Mouse (Mus musculus) embryonic facial prominence, embryonic 14.5 days (tissue): ENCODE measurements around the gene Zcchc7. TPM values are rescaled to one million over a fixed set of nuclear protein-coding genes. Genes with fewer than 3 reads are reported as not detected.

Experiments used
- ATAC-seq: fragments of 200-750 bp; cut with Nextera tagmentation; 2 replicates; pipeline ENCODE4 v1.8.0; 2017; ENCODE audit warnings: low read depth, moderate number of reproducible peaks, moderate TSS enrichment
- DNase-seq: peaks from one replicate; pipeline ENCODE4 v3.0.0-alpha.2; 2015; ENCODE audit warnings: low spot score
- H3K27ac ChIP-seq: fragments of 300-500 bp; sonication (generic); replicated peaks from 2 replicates; pipeline ENCODE4 v1.5.1; 2014; ENCODE audit warnings: low read depth, mild to moderate bottlenecking, low read length, moderate library complexity
- H3K27me3 ChIP-seq: fragments of 300-500 bp; sonication (generic); replicated peaks from 2 replicates; pipeline ENCODE4 v1.6.1; 2014; ENCODE audit warnings: low read length; ENCODE audit not compliant: control insufficient read depth, insufficient read depth
- H3K36me3 ChIP-seq: fragments of 300-500 bp; sonication (generic); 2 replicates; pipeline ENCODE4 v1.6.1; 2014; ENCODE audit warnings: low read length, mixed read lengths; ENCODE audit not compliant: control insufficient read depth, insufficient read depth
- H3K4me1 ChIP-seq: fragments of 300-500 bp; sonication (generic); 2 replicates; pipeline ENCODE4 v1.6.1; 2014; ENCODE audit warnings: antibody characterized with exemption, low read length; ENCODE audit not compliant: control insufficient read depth, insufficient read depth
- H3K4me2 ChIP-seq: fragments of 300-500 bp; sonication (generic); 2 replicates; pipeline ENCODE4 v1.6.1; 2014; ENCODE audit warnings: low read depth, mild to moderate bottlenecking, low read length, moderate library complexity, mixed read lengths
- H3K4me3 ChIP-seq: fragments of 300-500 bp; sonication (generic); 2 replicates; pipeline ENCODE4 v1.5.1; 2014; ENCODE audit warnings: low read depth, mild to moderate bottlenecking, low read length
- H3K9ac ChIP-seq: fragments of 300-500 bp; sonication (generic); 2 replicates; pipeline ENCODE4 v1.6.1; 2014; ENCODE audit warnings: low read depth, mild to moderate bottlenecking, low read length, moderate library complexity, mixed read lengths
- H3K9me3 ChIP-seq: fragments of 300-500 bp; sonication (generic); 2 replicates; pipeline ENCODE4 v1.6.1; 2016; ENCODE audit warnings: low read length; ENCODE audit not compliant: control insufficient read depth
- whole genome bisulfite sequencing: fragments of 180-500 bp; shearing (Covaris S2); extraction: QIAGEN DNeasy Blood & Tissue Kit; methylation state at CpG from one replicate; pipeline ENCODE4 v1.1.7; 2014; 5-methylcytosine and 5-hydroxymethylcytosine counted together
- polyA plus RNA-seq: library from polyadenylated mRNA; unstranded; fragments of >200 nt; fragmentation: Nextera tagmentation; extraction: Ambion mirVana; gene quantifications from 2 replicates; pipeline ENCODE4 v1.2.1, GENCODE M21; 2014

Gene Zcchc7
- polyA plus RNA-seq, 1 experiment from 2014 or later, result 37.9 TPM

DNA sequence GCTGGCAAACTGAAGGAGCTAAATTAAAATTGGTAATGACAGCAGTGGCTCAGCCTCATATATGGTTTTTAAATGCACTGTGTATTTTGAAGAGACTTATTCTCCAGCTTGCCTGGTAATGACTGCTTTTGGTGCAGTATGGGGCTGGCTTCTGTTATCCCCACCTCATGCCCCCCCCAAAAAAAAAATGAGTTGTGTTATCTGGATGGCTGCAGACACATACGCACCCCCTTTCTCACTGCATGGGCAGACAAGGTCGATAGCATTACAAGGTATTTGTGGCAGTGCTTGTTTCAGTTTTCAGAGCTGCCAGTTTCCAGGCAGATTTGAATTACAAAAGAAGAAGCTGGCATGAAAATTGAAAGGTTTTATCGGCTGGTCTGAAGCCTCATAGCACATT, 162.2 kb downstream of the Zcchc7 start:
- no peak overlapping the region for H3K4me2 ChIP-seq
- H3K4me3 ChIP-seq, result no peak overlapping the region
- no peaks in the 10 kb centered on the region for H3K4me1 ChIP-seq
- DNase-seq, result no peak
- 68% methylated on average over 3 of the region's 3 CpGs for WGBS
- H3K9me3 ChIP-seq, result no peaks in the 10 kb centered on the region
- H3K27me3 ChIP-seq, result no peaks in the 10 kb centered on the region
- H3K27ac ChIP-seq, result no peak overlapping the region
- H3K36me3 ChIP-seq, result 0 out of 2 replicates have a peak, but pooled peaks cover 5% of the 10 kb centered on the region
- ATAC-seq, result no peak
- no peak overlapping the region for H3K9ac ChIP-seq

DNA sequence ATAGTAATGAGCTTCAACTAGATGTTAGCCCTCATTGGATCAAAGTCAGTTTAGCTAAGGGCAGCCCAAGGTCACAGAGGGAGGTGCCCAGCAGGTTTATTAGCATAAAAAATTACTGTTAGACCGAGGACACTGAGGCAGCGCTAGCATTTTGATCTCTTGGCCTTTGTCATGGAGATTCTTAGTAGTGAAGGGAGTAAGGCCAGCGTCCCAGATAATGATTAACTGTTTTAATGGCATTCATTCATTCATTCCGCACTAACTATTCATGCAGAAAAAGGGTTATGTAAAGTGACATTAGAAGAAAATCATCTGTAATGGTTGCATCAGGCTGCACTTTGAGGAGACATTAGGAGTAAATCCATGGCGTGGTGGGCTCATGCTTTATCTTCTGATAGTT, 165.2 kb downstream of the Zcchc7 start:
- no peak overlapping the region for H3K9ac ChIP-seq
- H3K27me3 ChIP-seq, result no peaks in the 10 kb centered on the region
- 71% methylated on average over 5 of the region's 5 CpGs for WGBS
- H3K4me1 ChIP-seq, result no peaks in the 10 kb centered on the region
- no peak overlapping the region for H3K27ac ChIP-seq
- no peak overlapping the region for H3K4me3 ChIP-seq
- H3K9me3 ChIP-seq, result no peaks in the 10 kb centered on the region
- no peak overlapping the region for H3K4me2 ChIP-seq
- no peak for DNase-seq
- peaks cover 8% of the 10 kb centered on the region; the same call in 1 of the 2 replicates for H3K36me3 ChIP-seq
- no peak for ATAC-seq

DNA sequence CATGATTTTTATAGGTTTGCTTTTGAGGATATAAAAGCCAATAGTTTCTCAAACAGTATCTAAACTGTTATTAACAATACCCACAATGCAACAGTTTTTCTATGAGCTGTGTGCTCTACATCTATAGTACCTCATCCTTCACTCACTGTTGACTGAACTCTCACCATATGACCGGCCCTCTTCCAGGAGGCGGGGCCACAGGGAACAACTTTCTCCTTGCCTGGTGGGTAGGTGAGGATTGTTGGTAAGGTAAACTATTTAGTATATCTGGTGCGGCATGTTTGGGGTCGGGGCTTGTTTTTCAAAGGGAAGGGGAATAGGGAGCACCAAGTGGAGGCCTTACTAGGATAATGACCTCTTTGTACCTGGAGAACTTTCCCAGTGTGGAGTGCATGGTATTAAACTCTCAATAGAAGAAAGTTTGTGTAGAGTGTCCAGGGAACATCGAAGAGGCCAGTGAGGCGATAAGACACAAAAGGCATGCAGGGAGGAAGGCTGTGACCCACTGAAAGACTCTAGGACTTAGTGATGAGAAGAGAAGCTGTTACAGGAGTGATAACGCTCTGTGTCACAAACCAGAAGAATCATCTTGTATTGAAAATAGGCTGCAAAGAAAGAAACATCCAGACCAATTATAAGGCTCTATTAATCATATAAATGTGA, 166.9 kb downstream of the Zcchc7 start:
- 84% methylated on average over 7 of the region's 7 CpGs for WGBS
- Histone ChIP-seq H3K36me3 (peaks cover 21% of the 10 kb centered on the region; the same call in 1 of the 2 replicates), H3K4me2 (no peak overlapping the region), H3K4me1 (no peaks in the 10 kb centered on the region), H3K27ac (no peak overlapping the region), H3K27me3 (no peaks in the 10 kb centered on the region), H3K9me3 (no peaks in the 10 kb centered on the region), H3K4me3 (no peak overlapping the region), H3K9ac (no peak overlapping the region)
- ATAC-seq (no peak), DNase-seq (no peak)

DNA sequence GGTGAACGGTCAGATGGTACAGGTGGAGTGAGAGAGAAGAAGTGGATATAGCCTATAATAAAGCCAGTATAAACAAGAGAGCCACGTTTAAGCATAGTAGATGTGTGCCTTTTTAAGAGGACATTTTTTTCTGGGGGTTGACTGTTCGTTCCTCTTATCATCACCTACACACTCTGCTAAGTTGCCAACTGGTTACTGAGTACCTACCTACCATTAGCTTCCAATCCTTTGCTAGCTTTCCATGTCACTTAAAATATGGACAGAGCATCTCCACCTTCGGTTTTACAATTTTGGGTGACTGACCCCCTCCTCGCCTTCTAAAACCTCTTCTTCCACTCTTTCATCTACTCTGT, 167.4 kb downstream of the Zcchc7 start:
- no peaks in the 10 kb centered on the region for H3K27me3 ChIP-seq
- no peak overlapping the region for H3K4me2 ChIP-seq
- no peak overlapping the region for H3K9ac ChIP-seq
- ATAC-seq, result no peak
- 93% methylated on average over 5 of the region's 5 CpGs for WGBS
- DNase-seq, result no peak
- no peaks in the 10 kb centered on the region for H3K4me1 ChIP-seq
- H3K4me3 ChIP-seq, result no peak overlapping the region
- H3K27ac ChIP-seq, result no peak overlapping the region
- H3K9me3 ChIP-seq, result no peaks in the 10 kb centered on the region
- peaks cover 25% of the 10 kb centered on the region; the same call in 1 of the 2 replicates for H3K36me3 ChIP-seq

DNA sequence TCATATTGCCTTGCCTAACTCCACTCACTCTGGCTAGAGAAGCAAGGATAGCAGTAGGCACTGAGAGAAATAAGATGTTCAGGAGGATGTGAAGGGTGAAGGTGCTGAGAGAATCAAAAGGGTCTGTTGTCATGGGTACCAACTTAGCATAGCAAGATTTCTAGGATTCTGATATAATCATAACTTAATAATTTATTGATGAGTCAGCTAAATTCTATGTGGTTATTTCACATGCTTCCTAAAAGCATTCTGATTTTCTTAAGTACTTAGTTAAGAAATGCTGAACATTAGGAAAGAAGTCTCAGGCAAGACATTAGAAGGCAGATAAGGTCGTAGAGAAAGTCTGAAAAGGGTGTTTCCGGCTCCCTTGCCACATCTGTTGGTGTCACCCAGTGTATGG, 172.3 kb downstream of the Zcchc7 start:
- WGBS, result 65% methylated on average over 2 of the region's 2 CpGs
- no peaks in the 10 kb centered on the region for H3K27me3 ChIP-seq
- no peaks in the 10 kb centered on the region for H3K4me1 ChIP-seq
- H3K4me2 ChIP-seq, result no peak overlapping the region
- H3K9me3 ChIP-seq, result no peaks in the 10 kb centered on the region
- DNase-seq, result no peak
- H3K27ac ChIP-seq, result no peak overlapping the region
- no peak overlapping the region for H3K9ac ChIP-seq
- H3K4me3 ChIP-seq, result no peak overlapping the region
- no peak for ATAC-seq
- peaks cover 60% of the 10 kb centered on the region for H3K36me3 ChIP-seq

DNA sequence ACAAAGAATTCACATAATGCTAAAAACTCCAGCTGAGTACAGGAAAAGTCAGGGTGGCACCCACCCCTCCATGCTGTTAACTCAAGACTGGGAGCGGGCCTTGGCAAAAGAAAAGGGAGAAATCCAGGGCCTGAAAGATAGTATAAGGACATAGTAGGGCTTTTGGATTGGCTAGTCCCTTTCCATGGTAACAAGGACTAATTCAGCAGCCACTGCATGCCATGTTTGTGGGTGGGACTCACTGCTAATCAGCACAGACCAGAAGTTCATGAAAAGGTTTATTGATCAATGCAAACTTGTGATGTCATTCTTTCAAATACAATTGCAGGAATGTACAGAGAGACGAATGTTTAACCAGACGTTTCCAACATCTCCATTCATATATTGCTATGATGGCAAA, 173.1 kb downstream of the Zcchc7 start:
- no peak for ATAC-seq
- no peaks in the 10 kb centered on the region for H3K27me3 ChIP-seq
- no peaks in the 10 kb centered on the region for H3K9me3 ChIP-seq
- peaks cover 68% of the 10 kb centered on the region for H3K36me3 ChIP-seq
- H3K9ac ChIP-seq, result no peak overlapping the region
- no peak for DNase-seq
- no peaks in the 10 kb centered on the region for H3K4me1 ChIP-seq
- H3K4me3 ChIP-seq, result no peak overlapping the region
- no peak overlapping the region for H3K4me2 ChIP-seq
- WGBS, result 79% methylated on average over 3 of the region's 3 CpGs
- H3K27ac ChIP-seq, result no peak overlapping the region

DNA sequence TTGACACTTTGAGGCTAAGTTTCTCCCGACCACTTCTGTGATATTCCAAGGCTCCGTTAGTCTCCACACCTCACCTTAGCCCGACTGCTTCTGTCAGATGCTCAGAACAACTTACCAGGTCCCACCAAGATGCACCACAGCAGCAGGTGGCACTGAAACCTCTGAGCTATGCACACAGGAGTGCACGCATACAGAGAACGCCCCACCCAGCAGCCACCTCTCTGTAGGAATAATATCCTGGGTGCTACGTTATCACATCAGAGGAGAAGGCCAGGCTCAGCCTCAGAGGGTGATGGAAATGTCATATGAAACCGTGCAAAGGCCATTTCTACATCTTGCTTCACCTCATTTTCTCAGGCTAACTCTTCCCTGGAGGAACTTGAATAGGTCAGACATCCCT, 174.7 kb downstream of the Zcchc7 start:
- no peaks in the 10 kb centered on the region for H3K9me3 ChIP-seq
- no peak overlapping the region for H3K9ac ChIP-seq
- H3K27ac ChIP-seq, result no peak overlapping the region
- H3K4me1 ChIP-seq, result no peaks in the 10 kb centered on the region
- no peak for DNase-seq
- peaks cover 75% of the 10 kb centered on the region for H3K36me3 ChIP-seq
- no peak for ATAC-seq
- no peaks in the 10 kb centered on the region for H3K27me3 ChIP-seq
- no peak overlapping the region for H3K4me2 ChIP-seq
- WGBS, result 92% methylated on average over 7 of the region's 7 CpGs
- no peak overlapping the region for H3K4me3 ChIP-seq

DNA sequence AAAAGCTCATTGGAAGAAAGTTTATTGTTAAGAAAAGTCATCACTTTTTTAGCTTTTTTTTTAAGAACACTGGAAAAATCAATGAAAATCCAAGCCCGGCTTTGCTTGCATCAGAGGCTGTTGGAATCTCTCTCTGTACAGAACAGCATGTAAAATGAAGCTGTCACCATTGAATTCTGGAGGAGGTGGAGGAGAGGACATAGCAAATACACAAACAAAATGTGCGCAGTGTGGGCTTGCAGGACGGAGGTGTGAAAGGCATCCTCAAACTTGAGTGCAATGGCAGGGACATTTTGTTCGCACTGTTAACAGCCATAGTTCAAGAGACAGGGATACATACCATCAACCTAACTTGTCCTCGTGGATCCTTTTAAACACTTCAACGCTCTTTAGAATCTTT, 176.1 kb downstream of the Zcchc7 start:
- peaks cover 62% of the 10 kb centered on the region for H3K36me3 ChIP-seq
- 91% methylated on average over 6 of the region's 6 CpGs for WGBS
- no peaks in the 10 kb centered on the region for H3K27me3 ChIP-seq
- H3K4me1 ChIP-seq, result no peaks in the 10 kb centered on the region
- no peak for DNase-seq
- H3K9ac ChIP-seq, result no peak overlapping the region
- no peak overlapping the region for H3K27ac ChIP-seq
- H3K4me2 ChIP-seq, result no peak overlapping the region
- no peak for ATAC-seq
- no peak overlapping the region for H3K4me3 ChIP-seq
- H3K9me3 ChIP-seq, result no peaks in the 10 kb centered on the region
